Mouse (Mus musculus): ENCODE measurements around the gene Scrt2.

- TF ChIP-seq POLR2A (IDR thresholded peaks at IDR 0.05; ENCODE audit: low read depth, low read length) (no peak), CTCF (IDR thresholded peaks at IDR 0.05; ENCODE audit: extremely low read depth, insufficient read depth, insufficient read length, insufficient replicate concordance) (no peak)
These were observed 4.1 kb downstream of the Scrt2 start for GRCm38 (mm10) chr2:152085414-152085813.
